Mouse (Mus musculus) spleen, adult 2 months (tissue): ENCODE results near the gene Smndc1. TPM values are rescaled to one million over a fixed set of nuclear protein-coding genes. Genes with fewer than 3 reads are reported as not detected.
A peak's percentile ranks its signal among the peaks of the same experiment; 100 is the strongest.

Experiments used
- DNase-seq, 2 experiments: peaks; one replicate each; pipeline versions ENCODE4 v3.0.0 to v3.0.0-alpha.2; 2012 to 2021; ENCODE audit warnings: low spot score in 2 of 2, low read depth in 1 of 2
- H3K27ac ChIP-seq: fragments of 200-500 bp; 2 replicates; pipeline ENCODE4 v1.5.1; 2012; ENCODE audit warnings: low read length, inconsistent platforms; ENCODE audit not compliant: insufficient read depth
- H3K27me3 ChIP-seq: fragments of 200-500 bp; 2 replicates; pipeline ENCODE4 v1.6.1; 2012; ENCODE audit warnings: mild to moderate bottlenecking, moderate library complexity, low read length, inconsistent platforms; ENCODE audit not compliant: control insufficient read depth, insufficient read depth
- H3K36me3 ChIP-seq: fragments of 200-500 bp; 2 replicates; pipeline ENCODE4 v1.6.1; 2012; ENCODE audit warnings: mild to moderate bottlenecking, low read length, inconsistent platforms; ENCODE audit not compliant: control insufficient read depth, insufficient read depth
- H3K4me1 ChIP-seq: fragments of 200-500 bp; 2 replicates; pipeline ENCODE4 v1.6.1; 2011; ENCODE audit warnings: inconsistent platforms; ENCODE audit not compliant: control insufficient read depth, insufficient read depth, insufficient read length
- H3K4me3 ChIP-seq: fragments of 200-500 bp; 2 replicates; pipeline ENCODE4 v1.5.1; 2011; ENCODE audit warnings: mild to moderate bottlenecking, inconsistent platforms; ENCODE audit not compliant: insufficient read depth, insufficient read length; ENCODE audit errors: extremely low read depth
- CTCF ChIP-seq: fragments of 200-500 bp; IDR thresholded peaks from 2 replicates; pipeline ENCODE4 v1.5.1; 2011; ENCODE audit warnings: mild to moderate bottlenecking, inconsistent platforms; ENCODE audit not compliant: insufficient read depth, insufficient read length, insufficient replicate concordance; ENCODE audit errors: extremely low read depth
- POLR2A ChIP-seq: fragments of 200-500 bp; IDR thresholded peaks from 2 replicates; pipeline ENCODE4 v1.6.1; 2011; ENCODE audit warnings: low read depth, low read length, inconsistent platforms
- WGBS: fragments of 180-500 bp; shearing (Covaris S2); methylation state at CpG from one replicate; pipeline ENCODE4 v1.1.7; 2018; 5-methylcytosine and 5-hydroxymethylcytosine counted together
- polyA plus RNA-seq: library from polyadenylated mRNA; depleted of rRNA; stranded (reverse); fragments of >200 nt; gene quantifications from 2 replicates; pipeline ENCODE4 v1.2.3, GENCODE M21; 2012

Gene Smndc1
- polyA plus RNA-seq, 1 experiment: 3.1 TPM

GRCm38 (mm10) chr19:53413617-53414380, 23.4 kb upstream of the Smndc1 start:
- no peaks in the 10 kb centered on the region for H3K36me3 ChIP-seq
- no peaks in the 10 kb centered on the region for H3K27me3 ChIP-seq
- H3K4me1 ChIP-seq: no peaks in the 10 kb centered on the region
- H3K27ac ChIP-seq: no peak overlapping the region
- TF ChIP-seq CTCF: no peak
- no peak for TF ChIP-seq POLR2A
- no peak for DNase-seq
- WGBS: 86% methylated on average over 15 of the region's 15 CpGs
- no peak overlapping the region for H3K4me3 ChIP-seq

GRCm38 (mm10) chr19:53412149-53412848, 21.9 kb upstream of the Smndc1 start:
- Histone ChIP-seq H3K27me3 (no peaks in the 10 kb centered on the region), H3K36me3 (no peaks in the 10 kb centered on the region), H3K27ac (no peak overlapping the region), H3K4me3 (no peak overlapping the region), H3K4me1 (no peaks in the 10 kb centered on the region)
- TF ChIP-seq CTCF (no peak), POLR2A (no peak)
- 90% methylated on average over 6 of the region's 6 CpGs for WGBS
- DNase-seq: no peak

- H3K27ac ChIP-seq: no peak overlapping the region
- DNase-seq: no peak
- H3K4me1 ChIP-seq: no peaks in the 10 kb centered on the region
- TF ChIP-seq CTCF (no peak), POLR2A (no peak)
- H3K4me3 ChIP-seq: no peak overlapping the region
- H3K27me3 ChIP-seq: no peaks in the 10 kb centered on the region
- WGBS: 67% methylated on average over 17 of the region's 17 CpGs
- H3K36me3 ChIP-seq: no peaks in the 10 kb centered on the region
These were observed 19.4 kb upstream of the Smndc1 start for GRCm38 (mm10) chr19:53409663-53410307.

- no peaks in the 10 kb centered on the region for H3K4me1 ChIP-seq
- TF ChIP-seq POLR2A: no peak
- TF ChIP-seq CTCF: no peak
- no peaks in the 10 kb centered on the region for H3K27me3 ChIP-seq
- H3K27ac ChIP-seq: no peak overlapping the region
- H3K36me3 ChIP-seq: no peaks in the 10 kb centered on the region
- H3K4me3 ChIP-seq: no peak overlapping the region
- no peak for DNase-seq
- WGBS: 86% methylated on average over 8 of the region's 8 CpGs
These were observed 18.0 kb upstream of the Smndc1 start for GRCm38 (mm10) chr19:53408398-53408797.

GRCm38 (mm10) chr19:53407350-53407749, 17.0 kb upstream of the Smndc1 start:
- WGBS: 72% methylated on average over 2 of the region's 2 CpGs
- no peak for TF ChIP-seq POLR2A
- TF ChIP-seq CTCF: no peak
- no peaks in the 10 kb centered on the region for H3K4me1 ChIP-seq

GRCm38 (mm10) chr19:53405810-53406209, 15.4 kb upstream of the Smndc1 start:
- Histone ChIP-seq H3K27ac (no peak overlapping the region), H3K4me3 (no peak overlapping the region), H3K4me1 (no peaks in the 10 kb centered on the region), H3K27me3 (no peaks in the 10 kb centered on the region), H3K36me3 (no peaks in the 10 kb centered on the region)
- WGBS: 39% methylated on average over 2 of the region's 2 CpGs
- no peak for DNase-seq
- no peak for TF ChIP-seq POLR2A
- no peak for TF ChIP-seq CTCF

More at GRCm38 (mm10) chr19:53407350-53407749, 17.0 kb upstream of the Smndc1 start:
- DNase-seq: no peak
- H3K27ac ChIP-seq: no peak overlapping the region
- H3K27me3 ChIP-seq: no peaks in the 10 kb centered on the region
- no peak overlapping the region for H3K4me3 ChIP-seq
- no peaks in the 10 kb centered on the region for H3K36me3 ChIP-seq

GRCm38 (mm10) chr19:53404837-53405356, 14.5 kb upstream of the Smndc1 start:
- DNase-seq: no peak
- no peak for TF ChIP-seq POLR2A
- no peak for TF ChIP-seq CTCF
- H3K36me3 ChIP-seq: no peaks in the 10 kb centered on the region
- peak overlapping the region; percentile 52; the same call in 1 of the 2 replicates for H3K27ac ChIP-seq
- WGBS: 78% methylated on average over 18 of the region's 18 CpGs
- no peaks in the 10 kb centered on the region for H3K4me1 ChIP-seq
- H3K27me3 ChIP-seq: no peaks in the 10 kb centered on the region
- no peak overlapping the region for H3K4me3 ChIP-seq
